Mouse (Mus musculus) limb, embryonic 12.5 days (tissue): ENCODE data around the gene Ngf. TPM values are rescaled to one million over a fixed set of nuclear protein-coding genes. Genes with fewer than 3 reads are reported as not detected.
A peak's percentile ranks its signal among the peaks of the same experiment; 100 is the strongest.

Experiments
- ATAC-seq: fragments of 200-750 bp; cut with Nextera tagmentation; 2 replicates; pipeline ENCODE4 v1.8.0; 2017; ENCODE audit warnings: low read depth, moderate TSS enrichment; ENCODE audit not compliant: insufficient number of reproducible peaks, insufficient read depth, low FRiP score, low TSS enrichment
- H3K27ac ChIP-seq: fragments of 300-500 bp; sonication (generic); 2 replicates; pipeline ENCODE4 v1.5.1; 2016; ENCODE audit warnings: mild to moderate bottlenecking, moderate library complexity
- H3K27me3 ChIP-seq: fragments of 300-500 bp; sonication (generic); 2 replicates; pipeline ENCODE4 v1.6.1; 2016; ENCODE audit warnings: mild to moderate bottlenecking, moderate library complexity
- H3K36me3 ChIP-seq: fragments of 300-500 bp; sonication (generic); 2 replicates; pipeline ENCODE4 v1.6.1; 2016; ENCODE audit warnings: mild to moderate bottlenecking, moderate library complexity
- H3K4me1 ChIP-seq: fragments of 300-500 bp; sonication (generic); replicated peaks from 2 replicates; pipeline ENCODE4 v1.6.1; 2016
- H3K4me2 ChIP-seq: fragments of 300-500 bp; sonication (generic); 2 replicates; pipeline ENCODE4 v1.6.1; 2016; ENCODE audit warnings: mild to moderate bottlenecking, moderate library complexity
- H3K4me3 ChIP-seq: fragments of 300-500 bp; sonication (generic); replicated peaks from 2 replicates; pipeline ENCODE4 v1.5.1; 2016; ENCODE audit warnings: mild to moderate bottlenecking
- H3K9ac ChIP-seq: fragments of 300-500 bp; sonication (generic); replicated peaks from 2 replicates; pipeline ENCODE4 v1.6.1; 2016; ENCODE audit warnings: mild to moderate bottlenecking, moderate library complexity
- H3K9me3 ChIP-seq: fragments of 300-500 bp; sonication (generic); 2 replicates; pipeline ENCODE4 v1.6.1; 2016; ENCODE audit warnings: mild to moderate bottlenecking, moderate library complexity
- WGBS: fragments of 180-500 bp; shearing (Covaris S2); methylation state at CpG from one replicate; pipeline ENCODE4 v1.1.7; 2016; 5-methylcytosine and 5-hydroxymethylcytosine counted together
- polyA plus RNA-seq: library from polyadenylated mRNA; unstranded; fragments of >200 nt; fragmentation: Nextera tagmentation; extraction: Ambion mirVana; gene quantifications from 2 replicates; pipeline ENCODE4 v1.2.1, GENCODE M21; 2016

Ngf gene
- 6.3 and 7.2 TPM in 2 replicates for polyA plus RNA-seq

- WGBS = under 1% methylated on average over 43 of the region's 43 CpGs
- peak within 1 kb of the TSS; percentile 87 for H3K4me2 ChIP-seq
- no peak within 1 kb of the TSS for H3K27ac ChIP-seq
- H3K9me3 ChIP-seq = no peaks in the 10 kb centered on the region
- H3K4me1 ChIP-seq = peaks cover 28% of the 10 kb centered on the region
- ATAC-seq = peak; percentile 73
- H3K36me3 ChIP-seq = no peaks in the 10 kb centered on the region
- peaks cover 48% of the 10 kb centered on the region for H3K27me3 ChIP-seq
- H3K4me3 ChIP-seq = peak within 1 kb of the TSS; percentile 56
- peak within 1 kb of the TSS; percentile 70 for H3K9ac ChIP-seq
Observed at GRCm38 (mm10) chr3:102469713-102470448, at the start of gene Ngf. Gene Ngf (plus strand): TSS chr3:102469919.

GRCm38 (mm10) chr3:102445567-102445966 is 24.2 kb upstream of the Ngf start:
- no peaks in the 10 kb centered on the region for H3K36me3 ChIP-seq
- no peaks in the 10 kb centered on the region for H3K27me3 ChIP-seq
- no peak overlapping the region for H3K27ac ChIP-seq
- H3K4me1 ChIP-seq = no peaks in the 10 kb centered on the region
- no peak overlapping the region for H3K9ac ChIP-seq
- no peak overlapping the region for H3K4me2 ChIP-seq
- no peak overlapping the region for H3K4me3 ChIP-seq
- no peak for ATAC-seq
- no peaks in the 10 kb centered on the region for H3K9me3 ChIP-seq
- 78% methylated on average over 3 of the region's 3 CpGs for WGBS

GRCm38 (mm10) chr3:102446691-102447090 is 23.0 kb upstream of the Ngf start:
- Histone ChIP-seq H3K27me3 (no peaks in the 10 kb centered on the region), H3K4me3 (no peak overlapping the region), H3K4me2 (no peak overlapping the region), H3K9me3 (no peaks in the 10 kb centered on the region), H3K9ac (no peak overlapping the region), H3K4me1 (no peaks in the 10 kb centered on the region), H3K27ac (no peak overlapping the region), H3K36me3 (no peaks in the 10 kb centered on the region)
- ATAC-seq = no peak
- 83% methylated on average over 4 of the region's 4 CpGs for WGBS

- Histone ChIP-seq H3K4me2 (no peak overlapping the region), H3K27ac (no peak overlapping the region), H3K9me3 (no peaks in the 10 kb centered on the region), H3K4me1 (no peaks in the 10 kb centered on the region), H3K36me3 (no peaks in the 10 kb centered on the region), H3K4me3 (no peak overlapping the region), H3K9ac (no peak overlapping the region), H3K27me3 (0 out of 2 replicates have a peak, but pooled peaks cover 6% of the 10 kb centered on the region)
- ATAC-seq = no peak
- 77% methylated on average over 6 of the region's 6 CpGs for WGBS
Observed at GRCm38 (mm10) chr3:102454566-102454965, 15.2 kb upstream of the Ngf start.

- Histone ChIP-seq H3K4me1 (peaks cover 22% of the 10 kb centered on the region), H3K27me3 (0 out of 2 replicates have a peak, but pooled peaks cover 9% of the 10 kb centered on the region), H3K4me3 (no peak overlapping the region), H3K9ac (no peak overlapping the region), H3K9me3 (no peaks in the 10 kb centered on the region), H3K36me3 (no peaks in the 10 kb centered on the region), H3K4me2 (no peak overlapping the region), H3K27ac (peak overlapping the region; percentile 37; the same call in 1 of the 2 replicates)
- ATAC-seq = no peak
- WGBS = 53% methylated on average over 5 of the region's 5 CpGs
Observed at GRCm38 (mm10) chr3:102460528-102460927, 9.2 kb upstream of the Ngf start.

- peak overlapping the region; percentile 37; the same call in 1 of the 2 replicates for H3K27ac ChIP-seq
- H3K9ac ChIP-seq = no peak overlapping the region
- 12% methylated on average over 6 of the region's 6 CpGs for WGBS
- H3K9me3 ChIP-seq = no peaks in the 10 kb centered on the region
- H3K36me3 ChIP-seq = no peaks in the 10 kb centered on the region
- H3K27me3 ChIP-seq = 0 out of 2 replicates have a peak, but pooled peaks cover 9% of the 10 kb centered on the region
- H3K4me2 ChIP-seq = no peak overlapping the region
- ATAC-seq = 0 out of 2 replicates have a peak, but pooled peaks have one; percentile 58
- H3K4me3 ChIP-seq = no peak overlapping the region
- peaks cover 22% of the 10 kb centered on the region for H3K4me1 ChIP-seq
Observed at GRCm38 (mm10) chr3:102460986-102461385, 8.7 kb upstream of the Ngf start.

GRCm38 (mm10) chr3:102462703-102463336 is 6.9 kb upstream of the Ngf start:
- no peak overlapping the region for H3K9ac ChIP-seq
- peaks cover 22% of the 10 kb centered on the region for H3K4me1 ChIP-seq
- peaks cover 14% of the 10 kb centered on the region; the same call in 1 of the 2 replicates for H3K27me3 ChIP-seq
- H3K4me3 ChIP-seq = no peak overlapping the region
- H3K36me3 ChIP-seq = no peaks in the 10 kb centered on the region
- no peak for ATAC-seq
- 57% methylated on average over 9 of the region's 9 CpGs for WGBS
- no peaks in the 10 kb centered on the region for H3K9me3 ChIP-seq
- no peak overlapping the region for H3K4me2 ChIP-seq
- no peak overlapping the region for H3K27ac ChIP-seq

GRCm38 (mm10) chr3:102463339-102463738 is 6.4 kb upstream of the Ngf start:
- 90% methylated on average over 2 of the region's 2 CpGs for WGBS
- no peak for ATAC-seq
- Histone ChIP-seq H3K4me2 (no peak overlapping the region), H3K27me3 (peaks cover 13% of the 10 kb centered on the region; the same call in 1 of the 2 replicates), H3K4me1 (peaks cover 22% of the 10 kb centered on the region), H3K4me3 (no peak overlapping the region), H3K27ac (no peak overlapping the region), H3K9me3 (no peaks in the 10 kb centered on the region), H3K36me3 (no peaks in the 10 kb centered on the region), H3K9ac (no peak overlapping the region)

GRCm38 (mm10) chr3:102466587-102466986 is 3.1 kb upstream of the Ngf start:
- peaks cover 46% of the 10 kb centered on the region for H3K27me3 ChIP-seq
- no peak overlapping the region for H3K9ac ChIP-seq
- no peak overlapping the region for H3K4me3 ChIP-seq
- H3K36me3 ChIP-seq = no peaks in the 10 kb centered on the region
- H3K27ac ChIP-seq = no peak overlapping the region
- ATAC-seq = no peak
- peaks cover 28% of the 10 kb centered on the region for H3K4me1 ChIP-seq
- H3K4me2 ChIP-seq = no peak overlapping the region
- no peaks in the 10 kb centered on the region for H3K9me3 ChIP-seq
- 28% methylated on average over 3 of the region's 3 CpGs for WGBS

GRCm38 (mm10) chr3:102467121-102467520 is 2.6 kb upstream of the Ngf start:
- H3K27ac ChIP-seq = no peak overlapping the region
- ATAC-seq = no peak
- H3K9ac ChIP-seq = no peak overlapping the region
- no peaks in the 10 kb centered on the region for H3K36me3 ChIP-seq
- H3K4me2 ChIP-seq = no peak overlapping the region
- no peak overlapping the region for H3K4me3 ChIP-seq
- peaks cover 51% of the 10 kb centered on the region for H3K27me3 ChIP-seq
- H3K4me1 ChIP-seq = peaks cover 28% of the 10 kb centered on the region
- no peaks in the 10 kb centered on the region for H3K9me3 ChIP-seq
- 79% methylated on average over 8 of the region's 8 CpGs for WGBS

GRCm38 (mm10) chr3:102471251-102471650 is 1.5 kb downstream of the Ngf start:
- 74% methylated on average over 5 of the region's 5 CpGs for WGBS
- Histone ChIP-seq H3K4me3 (peak overlapping the region; percentile 56), H3K27me3 (peaks cover 48% of the 10 kb centered on the region), H3K9ac (no peak overlapping the region), H3K36me3 (no peaks in the 10 kb centered on the region), H3K27ac (no peak overlapping the region), H3K4me2 (peak overlapping the region; percentile 87), H3K4me1 (peaks cover 28% of the 10 kb centered on the region), H3K9me3 (no peaks in the 10 kb centered on the region)
- ATAC-seq = no peak
